Mouse (Mus musculus) limb, embryonic 14.5 days (tissue): ENCODE results near the gene Birc7. TPM values are rescaled to one million over a fixed set of nuclear protein-coding genes. Genes with fewer than 3 reads are reported as not detected.

Experiments used
- ATAC-seq: fragments of 200-750 bp; cut with Nextera tagmentation; 2 replicates; pipeline ENCODE4 v1.8.0; 2017; ENCODE audit warnings: low read depth, moderate number of reproducible peaks, moderate TSS enrichment; ENCODE audit not compliant: low FRiP score
- DNase-seq: peaks from one replicate; pipeline ENCODE4 v3.0.0-alpha.2; 2015; ENCODE audit warnings: low spot score
- H3K27ac ChIP-seq: fragments of 300-500 bp; sonication (generic); replicated peaks from 2 replicates; pipeline ENCODE4 v1.5.1; 2014; ENCODE audit warnings: low read depth, mild to moderate bottlenecking, low read length, moderate library complexity, mixed read lengths
- H3K27me3 ChIP-seq: fragments of 300-500 bp; sonication (generic); 2 replicates; pipeline ENCODE4 v1.6.1; 2014; ENCODE audit warnings: low read length, mixed read lengths; ENCODE audit not compliant: control insufficient read depth, insufficient read depth
- H3K36me3 ChIP-seq: fragments of 300-500 bp; sonication (generic); 2 replicates; pipeline ENCODE4 v1.6.1; 2014; ENCODE audit warnings: mild to moderate bottlenecking, low read length, moderate library complexity, mixed read lengths; ENCODE audit not compliant: control insufficient read depth, insufficient read depth
- H3K4me1 ChIP-seq: fragments of 300-500 bp; sonication (generic); 2 replicates; pipeline ENCODE4 v1.6.1; 2014; ENCODE audit warnings: antibody characterized with exemption, low read length, mixed read lengths; ENCODE audit not compliant: control insufficient read depth, insufficient read depth
- H3K4me2 ChIP-seq: fragments of 300-500 bp; sonication (generic); replicated peaks from 2 replicates; pipeline ENCODE4 v1.6.1; 2014; ENCODE audit warnings: low read depth, mild to moderate bottlenecking, low read length, moderate library complexity; ENCODE audit not compliant: severe bottlenecking
- H3K4me3 ChIP-seq: fragments of 300-500 bp; sonication (generic); replicated peaks from 2 replicates; pipeline ENCODE4 v1.5.1; 2014; ENCODE audit warnings: low read length
- H3K9ac ChIP-seq: fragments of 300-500 bp; sonication (generic); 2 replicates; pipeline ENCODE4 v1.6.1; 2014; ENCODE audit warnings: mild to moderate bottlenecking, low read depth, low read length, moderate library complexity; ENCODE audit not compliant: severe bottlenecking
- H3K9me3 ChIP-seq: fragments of 300-500 bp; sonication (generic); 2 replicates; pipeline ENCODE4 v1.6.1; 2016; ENCODE audit warnings: low read length; ENCODE audit not compliant: control insufficient read depth
- POLR2A ChIP-seq: fragments of 200-500 bp; IDR thresholded peaks from 2 replicates; pipeline ENCODE4 v1.8.0; 2012; ENCODE audit warnings: inconsistent platforms, mild to moderate bottlenecking, moderate library complexity, borderline replicate concordance; ENCODE audit not compliant: insufficient read depth, insufficient read length; ENCODE audit errors: extremely low read depth
- WGBS: fragments of 180-500 bp; shearing (Covaris S2); extraction: QIAGEN DNeasy Blood & Tissue Kit; methylation state at CpG from one replicate; pipeline ENCODE4 v1.1.7; 2014; 5-methylcytosine and 5-hydroxymethylcytosine counted together
- polyA plus RNA-seq, 2 experiments: library from polyadenylated mRNA; depleted of rRNA in 1 of 2; stranded (reverse) in 1 of 2; unstranded in 1 of 2; fragments of >200 nt; fragmentation: Nextera tagmentation in 1 of 2; extraction: Ambion mirVana in 1 of 2; gene quantifications; 2 replicates each; pipeline versions ENCODE4 v1.2.1 to v1.2.3; 2012 to 2014

The Birc7 gene
- polyA plus RNA-seq, 2 experiments, result not detected

DNA sequence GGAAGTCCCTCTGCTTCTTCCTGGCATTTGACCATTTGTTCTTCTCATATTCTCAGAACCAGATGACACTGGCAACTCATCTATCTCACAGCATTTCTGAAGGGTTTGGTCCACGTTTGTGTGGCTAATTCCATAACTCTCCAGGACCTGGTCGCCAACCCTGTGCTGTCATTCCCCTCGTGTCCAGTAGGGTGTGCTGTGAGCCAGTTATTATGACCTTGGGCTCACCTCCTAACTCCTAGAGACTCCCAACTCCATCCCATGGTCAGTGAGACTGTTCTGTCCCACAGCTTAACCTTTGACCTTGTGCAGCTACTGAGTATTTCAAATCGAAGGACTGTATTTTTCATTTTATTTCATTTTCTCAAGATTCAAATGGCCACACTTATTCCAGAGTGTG lies 3.6 kb upstream of the Birc7 start:
- Histone ChIP-seq H3K4me2 (no peak overlapping the region), H3K36me3 (no peaks in the 10 kb centered on the region), H3K4me3 (no peak overlapping the region), H3K27ac (no peak overlapping the region), H3K4me1 (no peaks in the 10 kb centered on the region), H3K9me3 (no peaks in the 10 kb centered on the region), H3K27me3 (no peaks in the 10 kb centered on the region), H3K9ac (no peak overlapping the region)
- ATAC-seq (no peak), DNase-seq (peak; percentile 65)
- 7% methylated on average over 4 of the region's 4 CpGs for WGBS
- no peak for TF ChIP-seq POLR2A

DNA sequence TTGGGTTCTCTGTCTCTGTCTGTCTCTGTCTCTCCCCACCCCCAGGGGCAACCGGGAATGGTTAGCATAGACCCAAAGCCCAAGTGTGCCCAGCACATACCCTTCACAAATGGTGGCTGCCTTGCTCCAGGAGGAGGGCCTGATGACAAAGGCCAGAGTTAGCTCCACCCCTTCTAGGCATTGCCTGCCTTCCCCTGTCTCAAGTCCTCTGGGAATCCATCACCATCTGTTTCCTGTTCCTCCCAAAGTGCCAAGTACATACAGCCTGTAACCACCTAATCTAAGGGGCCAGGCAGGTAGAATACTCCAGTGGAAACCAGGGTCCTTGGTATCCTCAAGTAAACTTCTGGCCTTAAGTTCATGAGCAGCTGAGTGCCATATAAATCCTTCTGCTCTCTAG lies 3.6 kb downstream of the Birc7 start:
- no peak for TF ChIP-seq POLR2A
- ATAC-seq, result no peak
- no peaks in the 10 kb centered on the region for H3K36me3 ChIP-seq
- no peak for DNase-seq
- no peaks in the 10 kb centered on the region for H3K4me1 ChIP-seq
- H3K4me3 ChIP-seq, result no peak overlapping the region
- no peaks in the 10 kb centered on the region for H3K9me3 ChIP-seq
- H3K27ac ChIP-seq, result no peak overlapping the region
- H3K4me2 ChIP-seq, result no peak overlapping the region
- H3K27me3 ChIP-seq, result no peaks in the 10 kb centered on the region
- no peak overlapping the region for H3K9ac ChIP-seq
- 75% methylated on average over 1 of the region's 1 CpGs for WGBS

DNA sequence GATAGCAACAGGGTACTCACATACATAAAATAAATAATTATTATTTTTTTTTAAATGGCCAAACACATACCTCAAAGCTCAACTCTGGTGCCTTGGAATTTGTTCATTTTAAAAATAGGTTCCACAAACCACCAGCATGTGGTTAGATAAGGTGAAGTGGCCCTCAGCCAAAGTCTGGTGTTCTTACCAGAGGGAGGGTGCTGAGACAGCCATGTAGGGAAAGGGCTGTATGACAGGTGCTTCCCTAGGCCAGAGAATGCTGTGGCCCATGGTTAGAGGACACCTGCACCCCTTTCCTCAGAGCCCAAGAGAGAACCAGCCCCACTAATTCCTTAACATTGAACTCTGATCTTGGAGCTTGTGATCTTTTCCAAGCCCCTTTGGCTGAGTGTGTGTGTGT lies 11.4 kb downstream of the Birc7 start:
- Histone ChIP-seq H3K27me3 (no peaks in the 10 kb centered on the region), H3K9me3 (no peaks in the 10 kb centered on the region), H3K27ac (no peak overlapping the region), H3K4me3 (no peak overlapping the region), H3K4me1 (no peaks in the 10 kb centered on the region), H3K9ac (no peak overlapping the region), H3K36me3 (no peaks in the 10 kb centered on the region), H3K4me2 (no peak overlapping the region)
- no peak for ATAC-seq
- no peak for DNase-seq
- no peak for TF ChIP-seq POLR2A

DNA sequence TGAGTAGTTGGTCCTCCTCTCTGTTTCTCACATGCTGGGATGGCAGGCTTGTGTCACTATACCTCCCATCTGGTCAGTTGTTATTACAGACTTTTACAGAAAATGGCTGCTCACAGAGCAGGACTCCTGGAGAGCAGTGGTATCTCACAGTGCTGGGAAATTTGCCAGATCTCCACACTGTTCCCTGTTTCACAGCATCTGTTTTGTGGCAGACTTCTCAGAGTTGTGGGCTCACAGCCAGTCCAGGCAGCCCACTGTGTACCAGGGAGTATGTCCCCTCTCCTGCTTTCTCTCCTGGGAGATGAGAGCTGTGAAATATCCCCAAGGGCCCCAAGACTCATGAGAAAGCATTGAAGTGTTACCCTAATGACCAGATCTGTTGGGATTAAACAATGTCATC lies 13.0 kb downstream of the Birc7 start:
- Histone ChIP-seq H3K27me3 (no peaks in the 10 kb centered on the region), H3K4me2 (no peak overlapping the region), H3K4me3 (no peak overlapping the region), H3K27ac (no peak overlapping the region), H3K9ac (no peak overlapping the region), H3K4me1 (no peaks in the 10 kb centered on the region), H3K36me3 (no peaks in the 10 kb centered on the region), H3K9me3 (no peaks in the 10 kb centered on the region)
- DNase-seq, result peak; percentile 45
- TF ChIP-seq POLR2A, result no peak
- no peak for ATAC-seq

DNA sequence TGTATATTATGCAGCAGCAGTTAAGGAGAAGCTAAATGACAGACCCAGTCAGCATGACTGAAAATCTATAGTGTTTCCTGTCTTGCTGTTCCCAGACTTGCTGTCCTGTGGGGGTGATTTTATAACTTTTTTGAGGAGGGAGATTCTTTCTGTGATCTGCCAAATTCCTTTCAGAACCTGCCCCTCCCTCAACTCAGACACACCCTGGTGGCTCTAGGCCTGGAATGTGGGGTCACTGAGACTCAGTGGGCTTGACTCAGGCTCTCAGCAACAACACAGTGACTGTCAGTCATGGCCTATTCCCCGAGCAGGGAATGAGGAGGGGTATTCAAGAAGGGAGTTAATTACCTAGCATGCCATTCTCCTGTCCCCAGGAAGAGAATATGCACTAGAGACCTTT lies 21.1 kb downstream of the Birc7 start:
- Histone ChIP-seq H3K4me3 (no peak overlapping the region), H3K9me3 (no peaks in the 10 kb centered on the region), H3K4me2 (no peak overlapping the region), H3K9ac (no peak overlapping the region), H3K27me3 (no peaks in the 10 kb centered on the region; the same call in 1 of the 2 replicates), H3K27ac (no peak overlapping the region), H3K4me1 (no peaks in the 10 kb centered on the region; the same call in 1 of the 2 replicates), H3K36me3 (no peaks in the 10 kb centered on the region)
- TF ChIP-seq POLR2A, result no peak
- no peak for DNase-seq
- 23% methylated on average over 1 of the region's 1 CpGs for WGBS
- no peak for ATAC-seq

DNA sequence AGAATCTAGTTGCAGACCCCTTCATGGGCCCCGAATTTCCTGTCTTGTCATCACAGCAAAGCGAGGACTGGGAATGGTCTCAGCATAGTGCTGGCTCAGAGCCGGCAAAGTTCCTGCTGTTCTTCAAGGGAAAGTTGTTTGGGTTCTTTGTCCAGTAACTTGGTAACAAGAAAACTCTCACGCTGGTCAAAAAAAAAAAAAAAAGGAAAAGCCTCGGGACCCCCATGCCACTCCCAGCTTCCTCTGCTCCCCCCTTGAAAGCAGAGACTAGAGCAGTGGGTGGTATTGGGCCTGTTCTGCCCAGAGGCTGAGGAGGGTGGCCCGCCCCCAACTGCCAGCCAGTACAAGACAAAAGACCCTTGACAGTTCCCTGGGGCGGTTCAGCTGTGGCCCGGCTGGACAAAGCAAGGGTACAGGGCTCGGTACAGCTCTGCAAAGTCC lies 23.9 kb downstream of the Birc7 start:
- no peak for TF ChIP-seq POLR2A
- H3K27me3 ChIP-seq, result peaks cover 6% of the 10 kb centered on the region; the same call in 1 of the 2 replicates
- 20% methylated on average over 9 of the region's 9 CpGs for WGBS
- DNase-seq, result no peak
- no peak overlapping the region; the same call in 1 of the 2 replicates for H3K9ac ChIP-seq
- H3K27ac ChIP-seq, result no peak overlapping the region
- no peak overlapping the region for H3K4me3 ChIP-seq
- H3K36me3 ChIP-seq, result no peaks in the 10 kb centered on the region
- no peaks in the 10 kb centered on the region for H3K9me3 ChIP-seq
- no peak for ATAC-seq
- H3K4me1 ChIP-seq, result no peaks in the 10 kb centered on the region; the same call in 1 of the 2 replicates
- H3K4me2 ChIP-seq, result no peak overlapping the region; the same call in 1 of the 2 replicates
